Mouse (Mus musculus): ENCODE measurements at regions not wholly inside any gene's neighbourhood (a gene's known extent, or its start where the extent isn't known, plus 50 kb on each side); places are given as distances from the start of the nearest gene placed in this dataset.

DNA sequence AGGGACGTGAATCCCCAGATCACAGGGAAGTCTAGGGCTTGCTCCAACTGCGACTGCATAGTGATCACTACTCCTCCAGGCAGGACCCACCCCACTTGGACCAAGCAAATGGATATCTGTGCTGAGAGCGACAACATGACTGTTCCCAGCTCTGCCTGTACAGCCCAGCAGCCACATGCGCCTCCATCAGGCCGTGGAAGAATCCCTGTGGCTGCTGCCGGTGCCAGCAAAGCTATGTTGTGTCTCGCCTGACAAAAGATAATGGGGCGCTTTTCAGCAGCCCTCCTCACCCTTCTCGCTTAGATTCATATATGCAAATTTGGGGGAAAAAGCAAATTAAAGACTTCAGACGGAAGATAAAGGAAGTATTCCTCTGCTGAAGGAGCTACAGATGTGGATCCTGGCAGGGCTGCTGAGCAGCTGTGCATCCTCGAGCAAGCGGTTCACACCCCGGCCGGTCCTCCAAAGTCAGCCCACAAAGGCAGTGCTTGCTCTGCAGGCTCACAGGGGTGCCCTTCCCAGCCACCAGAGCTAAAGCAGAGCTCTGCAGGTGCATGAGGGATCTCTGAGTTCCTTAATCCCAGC lies 418.5 kb downstream of the Ajap1 start:
- no peak for ATAC-seq (replicated peaks; ENCODE audit: low read depth, poor library complexity, severe bottlenecking)

DNA sequence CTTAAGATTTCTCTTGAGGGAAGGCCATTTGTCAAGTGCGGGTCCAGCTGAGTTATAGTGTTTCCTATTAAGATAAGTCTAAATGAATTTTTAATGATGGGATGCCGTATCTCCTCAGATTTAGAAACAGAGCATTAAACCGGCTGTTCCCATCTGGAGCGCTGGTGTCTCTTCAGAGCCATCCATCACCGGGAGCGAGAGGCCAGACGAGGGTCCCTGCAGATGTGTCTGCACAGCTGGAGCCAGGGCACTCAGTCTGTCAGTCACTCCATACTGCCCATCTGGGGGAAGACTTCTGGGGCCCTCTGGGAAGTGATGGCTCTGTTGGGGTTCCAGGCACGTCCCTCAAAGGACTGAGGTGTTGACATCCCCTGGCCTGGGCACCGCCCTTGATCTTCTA lies 419.2 kb downstream of the Ajap1 start:
- no peak for ATAC-seq (replicated peaks; ENCODE audit: low read depth, poor library complexity, severe bottlenecking)

DNA sequence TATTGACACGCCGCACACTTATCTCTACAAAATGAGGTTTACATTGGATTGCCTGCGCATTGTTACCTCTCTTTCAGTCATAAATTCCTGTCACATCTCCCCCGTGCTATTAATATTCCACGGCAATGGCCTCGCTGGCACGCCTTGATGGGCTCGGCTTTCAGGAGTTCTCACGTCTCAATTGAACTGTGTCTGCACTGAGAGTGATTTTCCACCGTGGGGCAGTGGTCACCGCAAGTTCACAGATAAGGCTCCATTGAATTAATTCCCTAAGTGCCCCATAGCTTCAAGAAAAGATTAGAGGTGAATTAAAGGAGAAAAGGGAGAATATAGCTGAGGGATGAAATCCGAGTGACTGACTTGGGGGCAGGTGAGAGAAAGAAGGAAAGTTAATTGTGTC lies 424.5 kb downstream of the Ajap1 start:
- no peak for ATAC-seq (replicated peaks; ENCODE audit: low read depth, poor library complexity, severe bottlenecking)

DNA sequence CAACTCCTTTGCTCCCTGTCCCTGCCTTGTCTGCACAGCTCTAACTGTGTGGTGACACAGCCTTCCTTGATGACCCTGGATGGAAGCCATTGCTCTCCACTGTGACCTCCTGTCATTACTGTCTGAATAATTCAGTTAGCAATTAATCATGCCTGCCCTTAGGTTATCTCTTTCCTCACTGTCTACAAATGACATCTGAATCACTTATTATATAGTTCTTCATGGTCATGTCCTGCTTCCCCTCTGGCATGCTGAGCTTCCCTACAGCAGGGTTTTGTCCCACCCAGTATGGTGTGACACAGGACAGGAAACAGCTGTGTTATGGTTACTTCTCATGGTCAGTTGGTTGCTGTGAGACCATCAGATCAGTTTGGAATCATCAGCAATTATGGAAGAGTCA lies 458.9 kb downstream of the Ajap1 start:
- no peak for ATAC-seq (replicated peaks; ENCODE audit: low read depth, poor library complexity, severe bottlenecking)

DNA sequence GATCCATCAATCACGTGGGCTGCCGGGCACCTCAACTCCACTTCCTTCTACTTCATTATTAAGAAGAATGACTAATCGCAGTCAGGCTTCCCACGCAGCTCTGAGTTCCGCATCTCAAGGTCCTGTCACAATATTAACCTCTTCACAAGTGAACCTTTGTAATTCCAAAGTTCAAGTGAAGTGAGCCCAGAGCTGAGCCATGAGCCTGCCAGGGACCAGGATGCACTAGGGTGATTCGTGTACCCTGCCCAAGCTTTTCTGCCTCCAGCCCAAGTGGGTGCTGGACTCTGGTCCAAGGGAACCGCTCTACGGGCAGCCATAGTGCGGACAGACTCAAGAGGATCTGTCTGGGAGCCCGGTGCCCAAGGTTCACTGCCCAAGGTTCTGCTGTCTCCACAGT lies 463.4 kb downstream of the Ajap1 start:
- no peak for ATAC-seq (replicated peaks; ENCODE audit: low read depth, poor library complexity, severe bottlenecking)

DNA sequence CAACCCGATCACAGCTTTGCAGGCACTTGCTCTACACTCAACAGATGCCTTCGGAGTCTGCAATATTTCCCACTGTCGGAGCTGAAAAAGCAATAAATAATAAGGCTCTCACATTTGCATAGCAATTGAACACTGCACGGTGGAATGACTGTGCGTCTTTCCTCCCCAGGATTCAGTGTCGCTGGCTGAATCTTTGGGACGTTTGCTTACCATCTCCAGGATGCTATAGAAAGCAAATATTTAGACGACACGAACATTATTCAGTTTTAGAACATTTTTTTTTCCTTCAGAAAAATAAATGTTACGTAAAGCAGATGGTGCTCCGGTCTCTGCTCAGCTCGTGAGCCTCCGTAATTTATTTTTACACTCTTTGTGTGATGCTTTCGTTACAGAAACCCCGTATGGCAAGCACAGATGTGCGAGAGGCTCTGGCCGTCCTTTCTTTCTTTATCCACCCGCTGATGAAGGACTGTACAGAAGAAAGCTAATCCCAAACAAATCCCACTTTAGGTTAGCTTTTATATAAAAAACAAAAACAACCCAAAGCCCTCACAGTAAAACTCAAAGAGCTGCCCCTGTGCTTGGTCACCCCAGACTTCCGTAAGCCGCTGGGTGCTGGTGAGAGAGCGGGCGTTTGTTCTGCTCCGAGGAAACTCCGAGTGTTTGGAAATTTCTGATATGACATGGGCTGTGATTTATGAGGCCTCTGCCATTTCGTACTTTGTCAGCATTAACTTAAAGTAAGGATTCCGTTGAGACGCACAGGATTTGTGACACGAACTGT lies 464.3 kb downstream of the Ajap1 start:
- no peak for ATAC-seq (replicated peaks; ENCODE audit: low read depth, poor library complexity, severe bottlenecking)

DNA sequence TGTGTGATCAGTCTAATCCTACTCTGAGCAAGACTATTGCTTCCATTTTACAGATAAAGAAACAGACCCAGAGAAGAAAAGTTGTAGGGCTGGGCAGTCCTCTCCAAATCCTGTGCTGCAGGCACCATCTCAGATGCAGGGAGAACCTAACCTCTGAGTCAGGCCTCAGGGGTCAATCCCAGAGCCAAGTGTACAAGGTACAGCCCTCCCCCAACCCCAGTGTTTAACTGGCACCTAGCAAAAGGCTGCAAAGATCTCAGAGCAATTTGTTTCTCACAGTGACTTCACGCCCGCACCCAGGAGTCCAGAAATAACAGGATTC lies 464.8 kb downstream of the Ajap1 start:
- ATAC-seq (replicated peaks; ENCODE audit: low read depth, poor library complexity, severe bottlenecking) = no peak

DNA sequence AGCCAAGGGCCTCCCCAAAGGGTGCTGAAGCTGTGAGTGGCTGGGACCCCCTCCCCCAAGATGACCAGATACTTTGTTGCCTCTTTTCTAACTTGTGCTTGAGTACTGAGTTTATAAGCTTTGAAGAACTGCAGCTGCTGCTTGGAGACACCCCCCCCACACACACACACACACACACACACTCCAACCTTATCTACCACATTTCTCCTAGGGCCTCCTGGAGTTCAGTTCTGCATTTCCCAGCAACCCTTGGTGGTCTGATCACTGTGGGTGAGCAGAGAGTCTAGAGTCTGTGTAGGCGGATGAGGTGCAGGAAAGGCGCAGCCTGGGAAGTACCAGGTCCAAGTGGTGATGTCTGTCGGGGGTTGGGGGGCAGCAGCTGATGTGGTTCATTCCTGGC lies 479.3 kb downstream of the Ajap1 start:
- ATAC-seq (replicated peaks; ENCODE audit: low read depth, poor library complexity, severe bottlenecking) = no peak

DNA sequence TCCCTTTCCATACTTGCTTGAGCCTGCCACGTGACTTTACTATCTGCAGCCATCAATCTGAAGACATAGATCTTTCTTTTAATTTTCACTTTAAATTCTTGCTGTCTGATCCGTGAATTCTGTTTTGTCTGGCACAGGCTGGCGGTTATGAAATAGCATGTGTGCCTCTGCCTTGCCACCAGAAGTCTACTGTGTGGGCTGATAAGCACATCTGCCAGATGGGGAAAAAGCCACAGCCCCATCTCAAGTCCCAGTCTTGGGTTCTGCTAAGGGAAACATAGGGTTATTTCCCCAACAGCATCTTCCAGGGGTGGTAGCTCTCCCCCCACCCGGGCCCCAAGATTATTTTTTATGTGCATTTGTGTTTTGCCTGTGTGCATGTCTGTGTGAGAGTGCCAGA lies 480.1 kb downstream of the Ajap1 start:
- no peak for ATAC-seq (replicated peaks; ENCODE audit: low read depth, poor library complexity, severe bottlenecking)

DNA sequence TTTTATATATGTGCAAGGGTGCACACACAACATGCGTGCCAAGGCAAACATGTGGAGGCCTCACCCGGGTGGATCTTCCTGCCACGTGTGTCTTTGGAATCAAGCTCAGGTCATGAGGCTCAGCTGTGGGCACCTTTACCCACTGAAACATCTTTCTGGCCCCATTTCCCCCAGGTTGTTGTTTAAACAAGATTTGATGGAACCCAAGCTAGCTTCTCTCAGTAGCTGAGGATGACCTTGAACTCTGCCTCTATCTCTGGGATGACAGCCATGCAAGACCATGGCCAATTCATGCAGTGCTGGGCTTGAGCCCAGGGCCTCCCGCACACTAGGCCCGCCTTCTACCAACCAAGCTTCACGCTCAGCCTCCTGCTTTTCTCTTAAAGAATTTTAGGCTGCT lies 480.9 kb downstream of the Ajap1 start:
- ATAC-seq (replicated peaks; ENCODE audit: low read depth, poor library complexity, severe bottlenecking) = no peak

DNA sequence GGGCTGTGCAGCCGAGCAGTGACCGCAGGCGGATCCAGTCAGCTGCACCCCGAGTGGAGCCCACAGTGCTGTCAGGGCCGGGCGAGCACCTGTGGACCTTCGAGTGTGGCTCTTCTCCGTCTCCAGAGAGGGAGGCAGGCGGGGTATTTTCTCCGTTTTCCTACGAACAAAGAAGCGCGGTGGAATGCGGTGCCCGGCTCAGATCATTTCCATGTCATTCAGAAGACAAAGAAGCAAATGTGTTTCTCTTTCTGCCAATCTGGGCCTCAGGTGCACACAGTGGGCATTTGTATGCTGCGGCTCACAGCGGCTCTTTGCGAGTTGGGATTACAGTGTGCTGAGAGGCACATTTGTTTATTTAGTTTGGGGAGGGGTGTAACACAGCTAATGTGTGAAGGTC lies 483.1 kb downstream of the Ajap1 start:
- no peak for ATAC-seq (replicated peaks; ENCODE audit: low read depth, poor library complexity, severe bottlenecking)

DNA sequence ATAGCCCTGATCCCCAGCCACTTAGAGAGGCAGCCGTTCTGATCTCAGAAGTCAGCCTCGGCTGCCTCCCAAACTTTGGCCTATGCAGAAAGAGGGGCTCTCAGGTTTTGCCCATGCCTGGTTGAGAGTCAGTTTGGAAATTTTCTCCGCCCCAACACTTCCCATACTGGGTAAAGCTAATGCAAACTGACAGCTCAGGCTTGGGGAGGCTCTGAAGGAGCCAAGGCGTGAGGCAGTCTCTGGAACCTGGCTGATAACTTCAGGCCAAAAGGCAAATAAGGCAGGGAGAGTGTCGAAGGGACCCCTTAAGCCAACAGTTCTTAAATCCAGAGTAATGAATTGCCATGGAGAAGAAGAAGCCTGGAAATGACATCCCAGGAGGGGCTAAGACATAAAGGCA lies 485.4 kb downstream of the Ajap1 start:
- no peak for ATAC-seq (replicated peaks; ENCODE audit: low read depth, poor library complexity, severe bottlenecking)

DNA sequence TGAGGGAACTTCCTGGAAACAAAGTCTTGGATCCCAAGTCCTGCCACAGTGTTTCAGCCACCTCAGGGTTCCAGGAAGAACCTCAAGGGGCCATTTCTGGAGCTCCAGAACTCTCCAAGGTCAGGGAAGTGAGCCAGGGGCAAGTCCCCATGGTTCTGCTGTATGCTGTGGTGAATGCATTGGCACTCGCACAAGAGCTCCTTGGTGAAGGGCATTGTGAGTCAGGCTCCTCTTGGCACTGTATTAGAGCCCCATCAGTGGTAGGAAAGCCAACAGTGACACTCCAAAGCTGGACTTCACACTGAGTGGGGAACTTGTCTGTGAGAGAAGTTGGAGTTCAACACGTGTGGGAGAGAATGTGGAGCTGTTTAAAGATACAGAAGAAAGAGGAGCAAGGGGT lies 486.0 kb downstream of the Ajap1 start:
- ATAC-seq (replicated peaks; ENCODE audit: low read depth, poor library complexity, severe bottlenecking) = no peak

DNA sequence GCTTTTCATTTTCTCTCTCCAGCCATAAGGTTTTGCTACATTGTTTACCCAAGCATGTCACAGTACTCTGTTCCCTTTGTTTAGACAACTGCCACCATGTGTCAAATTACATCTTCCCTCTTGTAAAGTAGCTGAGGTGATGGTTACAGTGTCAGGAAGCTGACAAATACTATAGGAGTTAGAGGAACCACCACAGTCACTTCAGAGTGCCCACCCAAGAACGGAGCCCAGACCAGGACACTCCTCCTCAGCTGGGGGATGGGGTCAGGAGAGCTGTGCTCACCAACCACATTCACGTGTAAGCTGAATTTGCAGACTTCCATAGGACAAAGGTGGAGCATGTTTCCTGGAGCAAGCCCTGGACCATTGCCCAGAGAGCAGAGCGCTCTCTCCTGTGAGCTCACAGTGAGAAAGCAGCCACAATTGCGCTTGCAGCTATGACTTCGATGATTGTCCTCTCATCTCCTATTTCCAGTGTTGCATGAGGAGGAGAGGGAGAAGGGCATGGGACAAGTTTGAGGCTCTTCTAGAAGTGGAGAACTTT lies 487.5 kb downstream of the Ajap1 start:
- ATAC-seq (replicated peaks; ENCODE audit: low read depth, poor library complexity, severe bottlenecking) = no peak

DNA sequence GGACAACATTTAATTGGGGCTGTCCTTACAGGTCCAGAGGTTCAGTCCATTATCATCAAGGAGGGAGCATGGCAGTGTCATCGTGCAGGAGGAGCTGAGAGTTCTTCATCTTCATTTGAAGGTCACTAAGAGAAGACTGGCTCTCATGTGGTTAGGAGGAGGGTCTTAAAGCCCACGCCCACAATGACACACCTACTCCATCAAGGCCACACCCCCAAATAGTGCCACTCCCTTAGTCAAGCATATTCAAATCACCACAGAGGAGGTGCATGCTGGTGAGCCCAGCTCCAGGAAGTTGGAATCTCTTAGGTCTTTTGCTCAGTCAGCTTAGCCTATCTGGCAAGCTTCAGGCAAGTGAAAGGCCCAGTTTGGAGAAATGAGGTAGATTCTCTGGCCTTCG lies 488.4 kb downstream of the Ajap1 start:
- no peak for ATAC-seq (replicated peaks; ENCODE audit: low read depth, poor library complexity, severe bottlenecking)

DNA sequence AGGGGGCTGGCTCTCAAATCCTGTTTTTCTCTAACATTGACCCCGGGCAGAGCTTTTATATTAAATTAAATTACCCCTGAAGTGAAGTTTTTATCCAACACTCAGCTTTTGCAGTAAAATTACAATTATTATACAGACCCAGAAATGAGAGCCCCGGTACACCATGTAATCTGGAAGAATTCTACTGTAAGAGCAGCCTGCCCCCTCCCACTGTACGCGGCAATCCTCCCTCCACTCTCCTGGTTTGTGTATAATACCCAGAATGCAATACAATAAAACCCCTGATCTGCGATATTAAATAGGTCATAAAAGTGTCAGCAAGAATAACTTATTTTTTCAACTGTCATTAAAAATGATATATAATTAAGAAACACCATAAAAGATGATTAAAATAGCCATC lies 492.3 kb downstream of the Ajap1 start:
- ATAC-seq (replicated peaks; ENCODE audit: low read depth, poor library complexity, severe bottlenecking) = no peak

DNA sequence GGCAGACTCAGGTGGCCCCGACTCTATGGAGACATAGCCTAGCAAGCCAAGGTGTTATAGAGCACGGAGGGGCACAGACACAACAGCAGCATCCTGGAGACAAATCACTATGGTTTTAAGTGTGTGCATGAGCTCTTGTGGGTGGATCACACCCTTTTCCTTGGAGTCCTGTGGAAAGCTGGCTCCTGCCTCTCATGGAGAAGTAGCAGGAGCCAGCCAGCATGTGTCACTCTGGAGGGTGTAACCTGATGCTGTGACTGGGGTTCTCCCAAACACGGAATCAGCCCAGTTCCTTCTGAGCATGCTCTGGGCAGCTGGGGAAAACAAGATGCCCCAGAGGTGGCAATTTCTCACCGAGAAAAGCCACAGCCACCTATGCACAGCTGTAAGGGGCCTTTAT lies 494.9 kb downstream of the Ajap1 start:
- no peak for ATAC-seq (replicated peaks; ENCODE audit: low read depth, poor library complexity, severe bottlenecking)

DNA sequence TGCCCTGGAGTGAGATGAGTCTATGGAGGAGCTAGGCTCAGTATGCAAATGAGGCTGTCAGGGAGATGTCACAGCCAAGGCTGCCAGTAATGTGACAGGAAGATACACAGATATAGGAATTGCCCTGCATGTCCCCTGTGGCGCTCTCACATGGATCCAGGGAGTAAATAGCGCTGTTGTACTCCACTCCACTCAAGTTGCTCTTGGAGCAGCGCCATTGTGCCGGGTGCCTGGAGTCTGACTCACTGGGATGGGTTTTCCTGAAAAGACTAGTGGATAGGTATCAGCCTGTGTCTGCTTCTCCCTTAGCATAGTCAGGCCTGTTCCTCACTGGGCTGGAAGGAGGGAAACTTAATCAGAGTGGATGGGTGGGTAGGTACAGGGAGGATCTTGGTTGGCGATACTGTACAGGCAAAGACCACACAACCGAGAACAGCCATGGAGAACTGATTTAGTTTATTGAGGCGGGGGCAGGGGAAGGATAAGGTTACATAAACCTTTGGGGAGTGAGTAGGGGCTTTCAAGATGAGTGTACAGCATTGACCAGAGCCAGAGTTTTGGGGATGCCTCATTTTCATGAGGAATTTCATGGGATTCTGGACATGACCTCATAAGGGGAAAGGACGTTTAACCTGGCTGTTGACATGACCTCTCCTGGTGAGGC lies 497.5 kb upstream of the Kcnab2 start:
- ATAC-seq (replicated peaks; ENCODE audit: low read depth, poor library complexity, severe bottlenecking) = no peak

DNA sequence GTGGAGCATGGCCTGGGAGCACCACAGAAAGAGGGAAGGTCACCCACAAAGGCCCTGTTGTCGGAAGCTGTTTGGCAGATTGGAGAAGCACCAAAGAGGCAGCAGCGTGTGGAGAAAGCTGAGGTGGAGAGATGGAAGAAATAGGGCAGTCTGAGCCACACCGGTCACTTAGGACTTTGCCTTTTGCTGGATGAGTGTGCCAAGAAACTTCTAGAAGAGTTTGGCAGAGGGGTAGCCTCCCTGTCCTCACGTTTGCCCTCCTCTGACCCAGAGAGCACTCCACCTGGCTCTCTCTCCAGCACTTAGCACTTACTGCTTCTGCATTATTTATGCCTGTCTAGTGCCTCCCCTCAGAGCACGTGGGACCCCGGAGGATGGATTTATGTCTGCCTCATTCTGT lies 485.3 kb upstream of the Kcnab2 start:
- ATAC-seq (replicated peaks; ENCODE audit: low read depth, poor library complexity, severe bottlenecking) = no peak

DNA sequence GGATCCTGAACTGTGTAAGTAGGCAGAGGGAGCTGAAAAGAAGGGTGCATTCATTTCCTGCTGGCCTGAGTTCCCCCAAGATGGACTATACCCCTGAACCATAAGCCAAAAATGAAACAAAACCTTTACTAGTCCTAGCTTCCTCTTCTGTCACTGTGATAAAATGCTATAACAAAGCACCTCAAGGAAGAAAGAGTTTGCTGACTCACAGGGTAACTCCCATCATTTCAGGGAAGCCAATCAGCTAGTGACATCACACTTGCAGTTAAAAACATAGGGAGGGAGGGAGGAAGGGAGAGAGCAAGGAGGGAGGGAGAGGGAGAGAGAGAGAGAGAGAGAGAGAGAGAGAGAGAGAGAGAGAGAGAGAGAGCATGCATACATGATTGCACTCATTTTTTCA lies 484.5 kb upstream of the Kcnab2 start:
- ATAC-seq (replicated peaks; ENCODE audit: low read depth, poor library complexity, severe bottlenecking) = no peak

DNA sequence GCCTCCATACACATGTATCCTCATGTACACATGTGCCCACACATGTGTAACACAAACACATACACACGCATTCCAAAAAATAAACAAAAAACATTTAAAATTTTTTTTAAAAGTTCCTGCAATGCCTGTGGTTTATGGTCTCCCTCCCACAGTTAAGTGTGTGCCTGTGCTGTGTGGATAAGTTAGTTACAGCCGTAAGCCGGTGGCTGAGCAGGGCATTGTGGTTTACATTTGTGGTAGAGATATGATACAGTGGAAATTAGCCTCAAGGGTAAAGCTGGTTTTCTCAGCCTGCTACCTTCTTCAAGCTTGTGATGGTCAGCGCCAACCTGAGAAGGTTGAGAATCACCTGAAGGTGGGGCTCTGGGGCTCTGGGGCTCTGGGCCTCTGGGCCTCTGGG lies 484.0 kb upstream of the Kcnab2 start:
- ATAC-seq (replicated peaks; ENCODE audit: low read depth, poor library complexity, severe bottlenecking) = no peak

Measured in common myeloid progenitor, adult 5-6 weeks (primary cell).